Mouse (Mus musculus) lung, postnatal 0 days (tissue): ENCODE results near the gene Rad1. TPM values are rescaled to one million over a fixed set of nuclear protein-coding genes. Genes with fewer than 3 reads are reported as not detected.

Source experiments
- ATAC-seq: fragments of 200-750 bp; cut with Nextera tagmentation; 2 replicates; pipeline ENCODE4 v1.8.0; 2017; ENCODE audit warnings: moderate library complexity
- DNase-seq: peaks from one replicate; pipeline ENCODE4 v3.0.0-alpha.2; 2016; ENCODE audit warnings: low spot score
- H3K27ac ChIP-seq: fragments of 300-500 bp; sonication (generic); 2 replicates; pipeline ENCODE4 v1.5.1; 2014; ENCODE audit warnings: antibody characterized with exemption, mild to moderate bottlenecking, low read length, mixed read lengths
- H3K27me3 ChIP-seq: fragments of 300-500 bp; sonication (generic); replicated peaks from 2 replicates; pipeline ENCODE4 v1.6.1; 2014; ENCODE audit warnings: low read length, mixed read lengths; ENCODE audit not compliant: insufficient read depth
- H3K36me3 ChIP-seq: fragments of 300-500 bp; sonication (generic); 2 replicates; pipeline ENCODE4 v1.6.1; 2014; ENCODE audit warnings: low read length, mixed read lengths; ENCODE audit not compliant: insufficient read depth
- H3K4me1 ChIP-seq: fragments of 300-500 bp; sonication (generic); 2 replicates; pipeline ENCODE4 v1.6.1; 2014; ENCODE audit warnings: antibody characterized with exemption, low read depth, low read length, mixed read lengths; ENCODE audit not compliant: insufficient read depth
- H3K4me2 ChIP-seq: fragments of 300-500 bp; sonication (generic); replicated peaks from 2 replicates; pipeline ENCODE4 v1.6.1; 2014; ENCODE audit warnings: low read depth, mild to moderate bottlenecking, low read length, moderate library complexity, mixed read lengths
- H3K4me3 ChIP-seq: fragments of 300-500 bp; sonication (generic); 2 replicates; pipeline ENCODE4 v1.5.1; 2014; ENCODE audit warnings: low read depth, low read length
- H3K9ac ChIP-seq: fragments of 300-500 bp; sonication (generic); replicated peaks from 2 replicates; pipeline ENCODE4 v1.6.1; 2014; ENCODE audit warnings: low read depth, mild to moderate bottlenecking
- H3K9me3 ChIP-seq: fragments of 300-500 bp; sonication (generic); 2 replicates; pipeline ENCODE4 v1.6.1; 2016; ENCODE audit warnings: low read length, mixed read lengths
- CTCF ChIP-seq: IDR thresholded peaks from 2 replicates; pipeline ENCODE4 v1.5.1; 2016; ENCODE audit warnings: antibody characterized with exemption, mild to moderate bottlenecking
- EP300 ChIP-seq: IDR thresholded peaks from 2 replicates; pipeline ENCODE4 v1.6.1; 2016; ENCODE audit warnings: antibody characterized with exemption, mild to moderate bottlenecking, control low read depth
- WGBS: fragments of 180-500 bp; shearing (Covaris S2); extraction: QIAGEN DNeasy Blood & Tissue Kit; methylation state at CpG from one replicate; pipeline ENCODE4 v1.1.7; 2014; 5-methylcytosine and 5-hydroxymethylcytosine counted together
- polyA plus RNA-seq: library from polyadenylated mRNA; unstranded; fragments of >200 nt; fragmentation: Nextera tagmentation; extraction: Ambion mirVana; gene quantifications from 2 replicates; pipeline ENCODE4 v1.2.1, GENCODE M21; 2015

Rad1 gene
- polyA plus RNA-seq: 16.1 and 16.8 TPM in 2 replicates

- under 1% methylated on average over 57 of the region's 58 CpGs for WGBS
- H3K27me3 ChIP-seq: no peaks in the 10 kb centered on the region
- DNase-seq (peak; percentile 98), ATAC-seq (peak; percentile 100)
- H3K27ac ChIP-seq: peak within 1 kb of the TSS; percentile 47; the same call in 1 of the 2 replicates
- peak within 1 kb of the TSS; percentile 86 for H3K9ac ChIP-seq
- H3K4me2 ChIP-seq: peak within 1 kb of the TSS; percentile 74
- peaks cover 5% of the 10 kb centered on the region; the same call in 1 of the 2 replicates for H3K4me1 ChIP-seq
- TF ChIP-seq EP300: no peak
- TF ChIP-seq CTCF: no peak
- H3K9me3 ChIP-seq: no peaks in the 10 kb centered on the region
- peak within 1 kb of the TSS; percentile 88 for H3K4me3 ChIP-seq
- no peaks in the 10 kb centered on the region for H3K36me3 ChIP-seq
Observed at GRCm38 (mm10) chr15:10485484-10486364, at the start of gene Rad1, which contains the start of gene Brix1. Rad1 (plus strand) TSS chr15:10486018. Brix1 (minus strand) TSS chr15:10485947.

GRCm38 (mm10) chr15:10436893-10437292, 48.9 kb upstream of the Rad1 start:
- Histone ChIP-seq H3K36me3 (no peaks in the 10 kb centered on the region), H3K27ac (no peak overlapping the region), H3K9ac (no peak overlapping the region), H3K4me1 (no peaks in the 10 kb centered on the region), H3K4me3 (no peak overlapping the region), H3K9me3 (no peaks in the 10 kb centered on the region), H3K27me3 (no peaks in the 10 kb centered on the region), H3K4me2 (no peak overlapping the region)
- WGBS: 79% methylated on average over 1 of the region's 1 CpGs
- DNase-seq (no peak), ATAC-seq (no peak)
- TF ChIP-seq EP300 (no peak), CTCF (no peak)

- Histone ChIP-seq H3K36me3 (no peaks in the 10 kb centered on the region), H3K27ac (no peak overlapping the region), H3K4me3 (no peak overlapping the region), H3K9ac (no peak overlapping the region), H3K27me3 (no peaks in the 10 kb centered on the region), H3K4me1 (no peaks in the 10 kb centered on the region), H3K4me2 (no peak overlapping the region), H3K9me3 (no peaks in the 10 kb centered on the region)
- WGBS: 76% methylated on average over 6 of the region's 6 CpGs
- ATAC-seq (no peak), DNase-seq (no peak)
- TF ChIP-seq CTCF (peak; percentile 25), EP300 (no peak)
Observed at GRCm38 (mm10) chr15:10439963-10440362, 45.9 kb upstream of the Rad1 start.

GRCm38 (mm10) chr15:10441493-10441892, 44.3 kb upstream of the Rad1 start:
- Histone ChIP-seq H3K4me2 (no peak overlapping the region), H3K4me1 (no peaks in the 10 kb centered on the region), H3K27me3 (no peaks in the 10 kb centered on the region), H3K4me3 (no peak overlapping the region), H3K36me3 (peaks cover 4% of the 10 kb centered on the region; the same call in 1 of the 2 replicates), H3K27ac (no peak overlapping the region), H3K9ac (no peak overlapping the region), H3K9me3 (no peaks in the 10 kb centered on the region)
- TF ChIP-seq EP300 (no peak), CTCF (no peak)
- WGBS: 82% methylated on average over 9 of the region's 9 CpGs
- no peak for DNase-seq
- no peak for ATAC-seq

GRCm38 (mm10) chr15:10442275-10442674, 43.5 kb upstream of the Rad1 start:
- WGBS: 91% methylated on average over 1 of the region's 1 CpGs
- no peak for ATAC-seq
- no peaks in the 10 kb centered on the region for H3K27me3 ChIP-seq

GRCm38 (mm10) chr15:10447102-10447501, 38.7 kb upstream of the Rad1 start:
- Histone ChIP-seq H3K27ac (no peak overlapping the region), H3K4me1 (no peaks in the 10 kb centered on the region), H3K27me3 (no peaks in the 10 kb centered on the region), H3K36me3 (peaks cover 19% of the 10 kb centered on the region), H3K4me3 (no peak overlapping the region), H3K9me3 (no peaks in the 10 kb centered on the region), H3K4me2 (no peak overlapping the region), H3K9ac (no peak overlapping the region)
- ATAC-seq (no peak), DNase-seq (no peak)
- 88% methylated on average over 3 of the region's 3 CpGs for WGBS
- TF ChIP-seq EP300 (no peak), CTCF (no peak)

More at GRCm38 (mm10) chr15:10442275-10442674, 43.5 kb upstream of the Rad1 start:
- Histone ChIP-seq H3K9me3 (no peaks in the 10 kb centered on the region), H3K4me1 (no peaks in the 10 kb centered on the region), H3K27ac (no peak overlapping the region), H3K36me3 (peaks cover 4% of the 10 kb centered on the region; the same call in 1 of the 2 replicates), H3K4me2 (no peak overlapping the region), H3K9ac (no peak overlapping the region), H3K4me3 (no peak overlapping the region)
- TF ChIP-seq EP300 (no peak), CTCF (no peak)
- DNase-seq: no peak
